Mouse (Mus musculus) limb, embryonic 15.5 days (tissue): ENCODE data around the gene Fam198b. TPM values are rescaled to one million over a fixed set of nuclear protein-coding genes. Genes with fewer than 3 reads are reported as not detected.

Experiments used
- ATAC-seq: fragments of 200-750 bp; cut with Nextera tagmentation; 2 replicates; pipeline ENCODE4 v1.8.0; 2017; ENCODE audit warnings: low read depth, moderate TSS enrichment; ENCODE audit not compliant: insufficient number of reproducible peaks, low FRiP score, low TSS enrichment
- H3K27ac ChIP-seq: fragments of 300-500 bp; sonication (generic); 2 replicates; pipeline ENCODE4 v1.5.1; 2015; ENCODE audit warnings: moderate library complexity, mild to moderate bottlenecking, inconsistent platforms
- H3K27me3 ChIP-seq: fragments of 300-500 bp; sonication (generic); 2 replicates; pipeline ENCODE4 v1.6.1; 2015; ENCODE audit warnings: inconsistent platforms
- H3K36me3 ChIP-seq: fragments of 300-500 bp; sonication (generic); 2 replicates; pipeline ENCODE4 v1.6.1; 2015; ENCODE audit warnings: inconsistent platforms
- H3K4me1 ChIP-seq: fragments of 300-500 bp; sonication (generic); 2 replicates; pipeline ENCODE4 v1.6.1; 2015; ENCODE audit warnings: inconsistent platforms
- H3K4me2 ChIP-seq: fragments of 300-500 bp; sonication (generic); 2 replicates; pipeline ENCODE4 v1.6.1; 2015; ENCODE audit warnings: mild to moderate bottlenecking, inconsistent platforms
- H3K4me3 ChIP-seq: fragments of 300-500 bp; sonication (generic); 2 replicates; pipeline ENCODE4 v1.5.1; 2015; ENCODE audit warnings: mild to moderate bottlenecking, inconsistent platforms
- H3K9ac ChIP-seq: fragments of 300-500 bp; sonication (generic); 2 replicates; pipeline ENCODE4 v1.6.1; 2015; ENCODE audit warnings: inconsistent platforms
- H3K9me3 ChIP-seq: fragments of 300-500 bp; sonication (generic); 2 replicates; pipeline ENCODE4 v1.6.1; 2016; ENCODE audit warnings: inconsistent platforms
- whole genome bisulfite sequencing: fragments of 180-500 bp; shearing (Covaris S2); methylation state at CpG from one replicate; pipeline ENCODE4 v1.1.7; 2015; 5-methylcytosine and 5-hydroxymethylcytosine counted together
- polyA plus RNA-seq: library from polyadenylated mRNA; unstranded; fragments of >200 nt; fragmentation: Nextera tagmentation; extraction: Ambion mirVana; gene quantifications from 2 replicates; pipeline ENCODE4 v1.2.1, GENCODE M21; 2015

Gene Fam198b
- polyA plus RNA-seq, 1 experiment from 2014 or later: 20.1 TPM

DNA sequence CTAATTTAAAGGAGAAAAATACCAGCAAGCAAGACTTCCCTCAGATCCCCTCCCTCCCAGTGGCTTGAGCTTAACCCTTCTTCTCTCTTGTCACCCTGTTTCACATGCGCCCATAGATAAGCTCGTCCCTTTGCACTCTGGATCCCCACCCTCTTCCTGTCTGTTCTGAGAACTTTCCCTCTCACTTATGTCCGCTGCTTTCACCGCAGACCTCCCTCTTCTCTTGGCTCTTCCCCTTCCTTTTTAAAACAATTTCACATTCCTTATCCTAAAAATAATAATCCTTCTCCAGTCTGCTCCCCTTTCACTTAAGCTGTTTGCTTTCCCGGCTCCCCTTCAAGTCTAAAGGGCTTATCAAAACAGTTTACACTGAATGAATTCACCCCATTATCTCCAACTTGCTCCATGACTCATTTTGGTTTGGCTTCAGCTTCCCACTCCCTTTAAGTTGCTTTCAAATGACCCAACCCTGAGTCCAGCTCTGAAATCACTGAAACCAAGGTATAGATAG lies 109.8 kb downstream of the Fam198b start:
- ATAC-seq: no peak
- Histone ChIP-seq H3K36me3 (no peaks in the 10 kb centered on the region), H3K4me2 (no peak overlapping the region), H3K27ac (no peak overlapping the region), H3K4me1 (no peaks in the 10 kb centered on the region), H3K9me3 (no peaks in the 10 kb centered on the region), H3K27me3 (no peaks in the 10 kb centered on the region), H3K9ac (no peak overlapping the region), H3K4me3 (no peak overlapping the region)
- 76% methylated on average over 5 of the region's 5 CpGs for WGBS

GRCm38 (mm10) chr3:79995726-79996125 lies 111.4 kb downstream of the Fam198b start:
- no peaks in the 10 kb centered on the region for H3K9me3 ChIP-seq
- no peak overlapping the region for H3K27ac ChIP-seq
- H3K4me2 ChIP-seq: no peak overlapping the region
- H3K36me3 ChIP-seq: no peaks in the 10 kb centered on the region
- no peak overlapping the region for H3K9ac ChIP-seq
- ATAC-seq: no peak
- H3K4me3 ChIP-seq: no peak overlapping the region
- H3K27me3 ChIP-seq: no peaks in the 10 kb centered on the region
- no peaks in the 10 kb centered on the region for H3K4me1 ChIP-seq
- WGBS: 74% methylated on average over 6 of the region's 6 CpGs

Other genes with a start within 250 kb of the Fam198b start
- gene Rxfp1, start 146.7 kb upstream of the Fam198b start, polyA plus RNA-seq: 0.14 and 0.26 TPM in 2 replicates
- gene Tmem144, start 31.8 kb upstream of the Fam198b start, polyA plus RNA-seq: 2.8 and 3.8 TPM in 2 replicates